Mouse (Mus musculus) E14TG2a.4 (cell line): ENCODE data around the gene Tmem143.

Source experiments
- H3K27me3 ChIP-seq: 2 replicates; pipeline ENCODE4 v1.6.1; 2014; ENCODE audit warnings: low read length, control low read depth; ENCODE audit not compliant: insufficient read depth
- H3K36me3 ChIP-seq: 2 replicates; pipeline ENCODE4 v1.6.1; 2014; ENCODE audit warnings: low read length, control low read depth; ENCODE audit not compliant: insufficient read depth
- H3K4me1 ChIP-seq: replicated peaks from 2 replicates; pipeline ENCODE4 v1.6.1; 2014; ENCODE audit warnings: low read depth, low read length, control low read depth
- H3K4me3 ChIP-seq: replicated peaks from 2 replicates; pipeline ENCODE4 v1.5.1; 2014; ENCODE audit warnings: mild to moderate bottlenecking, low read length
- H3K9me3 ChIP-seq: 2 replicates; pipeline ENCODE4 v1.6.1; 2014; ENCODE audit warnings: low read length, control low read depth
- CTCF ChIP-seq: conservative IDR thresholded peaks from 2 replicates; pipeline ENCODE4 v1.5.1; 2014; ENCODE audit warnings: low read length
- NANOG ChIP-seq: IDR thresholded peaks from 2 replicates; pipeline ENCODE4 v1.6.1; 2014; ENCODE audit warnings: borderline replicate concordance, low read length, mixed read lengths
- POU5F1 ChIP-seq: IDR thresholded peaks from 2 replicates; pipeline ENCODE4 v1.6.1; 2014; ENCODE audit warnings: low read length, borderline replicate concordance

Tmem143 gene

GRCm38 (mm10) chr7:45901562-45901961 lies 4.8 kb downstream of the Tmem143 start:
- no peaks in the 10 kb centered on the region for H3K27me3 ChIP-seq
- peaks cover 13% of the 10 kb centered on the region for H3K36me3 ChIP-seq
- TF ChIP-seq POU5F1 (no peak), CTCF (no peak), NANOG (no peak)
- H3K4me1 ChIP-seq: peaks cover 44% of the 10 kb centered on the region
- no peak overlapping the region for H3K4me3 ChIP-seq
- no peaks in the 10 kb centered on the region for H3K9me3 ChIP-seq

- H3K36me3 ChIP-seq: peaks cover 20% of the 10 kb centered on the region
- H3K27me3 ChIP-seq: no peaks in the 10 kb centered on the region
- no peak overlapping the region for H3K4me3 ChIP-seq
- H3K4me1 ChIP-seq: peaks cover 44% of the 10 kb centered on the region
- no peaks in the 10 kb centered on the region for H3K9me3 ChIP-seq
- TF ChIP-seq POU5F1: no peak
Measured at GRCm38 (mm10) chr7:45902481-45903002, 5.8 kb downstream of the Tmem143 start.

- peaks cover 54% of the 10 kb centered on the region for H3K36me3 ChIP-seq
- H3K9me3 ChIP-seq: no peaks in the 10 kb centered on the region
- peaks cover 23% of the 10 kb centered on the region for H3K4me1 ChIP-seq
- no peaks in the 10 kb centered on the region for H3K27me3 ChIP-seq
- no peak for TF ChIP-seq CTCF
- no peak for TF ChIP-seq POU5F1
- no peak for TF ChIP-seq NANOG
- H3K4me3 ChIP-seq: no peak overlapping the region
Measured at GRCm38 (mm10) chr7:45906622-45907021, 9.9 kb downstream of the Tmem143 start.

DNA sequence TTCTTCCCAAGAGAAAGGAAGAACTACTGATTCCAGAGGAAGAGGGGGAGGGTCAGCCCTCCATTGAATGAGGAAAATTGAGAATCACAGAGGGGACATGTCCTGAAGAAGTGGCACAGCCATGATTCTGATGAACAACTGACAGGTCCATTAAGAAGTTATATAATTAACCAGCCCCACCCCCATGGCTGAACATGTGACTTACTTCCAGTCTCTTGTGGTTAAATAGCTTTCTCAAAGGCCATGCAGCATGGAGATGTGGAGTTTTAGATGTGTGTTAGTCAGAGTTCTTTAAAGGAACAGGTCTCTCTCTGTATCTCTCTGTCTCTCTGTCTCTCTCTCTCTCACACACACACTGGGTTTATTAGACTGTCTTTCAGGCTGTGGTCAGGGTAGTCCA lies 11.6 kb downstream of the Tmem143 start:
- Histone ChIP-seq H3K9me3 (no peaks in the 10 kb centered on the region), H3K4me3 (no peak overlapping the region), H3K36me3 (peaks cover 70% of the 10 kb centered on the region), H3K27me3 (no peaks in the 10 kb centered on the region), H3K4me1 (peaks cover 16% of the 10 kb centered on the region)
- TF ChIP-seq NANOG (no peak), POU5F1 (no peak), CTCF (no peak)

- H3K36me3 ChIP-seq: peaks cover 77% of the 10 kb centered on the region
- TF ChIP-seq POU5F1 (no peak), NANOG (no peak)
- H3K27me3 ChIP-seq: no peaks in the 10 kb centered on the region
- H3K9me3 ChIP-seq: no peaks in the 10 kb centered on the region
- H3K4me1 ChIP-seq: peaks cover 16% of the 10 kb centered on the region
- H3K4me3 ChIP-seq: no peak overlapping the region
Measured at GRCm38 (mm10) chr7:45909145-45909544, 12.4 kb downstream of the Tmem143 start.

GRCm38 (mm10) chr7:45914067-45914466 lies 17.3 kb downstream of the Tmem143 start:
- no peaks in the 10 kb centered on the region for H3K9me3 ChIP-seq
- peaks cover 42% of the 10 kb centered on the region for H3K4me1 ChIP-seq
- H3K27me3 ChIP-seq: no peaks in the 10 kb centered on the region
- peaks cover 62% of the 10 kb centered on the region for H3K36me3 ChIP-seq
- TF ChIP-seq CTCF (no peak), POU5F1 (no peak)
- H3K4me3 ChIP-seq: no peak overlapping the region

DNA sequence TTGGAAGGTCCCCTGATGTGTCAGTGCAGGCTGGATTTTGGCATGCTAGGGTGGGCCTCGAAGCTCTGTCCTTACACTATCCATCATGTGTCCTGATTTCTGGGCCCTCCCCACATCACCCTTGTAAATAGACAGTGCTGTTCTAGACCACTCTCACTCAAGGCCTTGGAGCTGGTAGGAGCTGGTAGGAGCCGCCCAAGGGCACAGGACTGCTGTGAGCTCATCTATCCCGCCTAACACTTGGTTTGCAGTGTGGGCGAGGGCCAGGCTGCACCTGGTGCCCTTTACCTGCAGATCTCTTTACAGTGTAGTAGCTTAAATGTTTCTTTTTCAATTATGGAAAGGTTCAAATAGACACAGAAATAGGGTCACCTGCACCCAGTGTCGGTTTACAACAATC lies 18.3 kb downstream of the Tmem143 start:
- no peak for TF ChIP-seq CTCF
- no peak for TF ChIP-seq POU5F1
- no peak for TF ChIP-seq NANOG
- Histone ChIP-seq H3K27me3 (0 out of 2 replicates have a peak, but pooled peaks cover 3% of the 10 kb centered on the region), H3K4me1 (peaks cover 47% of the 10 kb centered on the region), H3K4me3 (no peak overlapping the region), H3K9me3 (no peaks in the 10 kb centered on the region), H3K36me3 (peaks cover 52% of the 10 kb centered on the region)

- peaks cover 60% of the 10 kb centered on the region for H3K4me1 ChIP-seq
- TF ChIP-seq CTCF (no peak), POU5F1 (no peak), NANOG (no peak)
- H3K36me3 ChIP-seq: peaks cover 39% of the 10 kb centered on the region
- no peaks in the 10 kb centered on the region for H3K9me3 ChIP-seq
- H3K27me3 ChIP-seq: peaks cover 7% of the 10 kb centered on the region; the same call in 1 of the 2 replicates
- peak overlapping the region; percentile 65 for H3K4me3 ChIP-seq
Measured at GRCm38 (mm10) chr7:45916056-45917003, 19.6 kb downstream of the Tmem143 start.

DNA sequence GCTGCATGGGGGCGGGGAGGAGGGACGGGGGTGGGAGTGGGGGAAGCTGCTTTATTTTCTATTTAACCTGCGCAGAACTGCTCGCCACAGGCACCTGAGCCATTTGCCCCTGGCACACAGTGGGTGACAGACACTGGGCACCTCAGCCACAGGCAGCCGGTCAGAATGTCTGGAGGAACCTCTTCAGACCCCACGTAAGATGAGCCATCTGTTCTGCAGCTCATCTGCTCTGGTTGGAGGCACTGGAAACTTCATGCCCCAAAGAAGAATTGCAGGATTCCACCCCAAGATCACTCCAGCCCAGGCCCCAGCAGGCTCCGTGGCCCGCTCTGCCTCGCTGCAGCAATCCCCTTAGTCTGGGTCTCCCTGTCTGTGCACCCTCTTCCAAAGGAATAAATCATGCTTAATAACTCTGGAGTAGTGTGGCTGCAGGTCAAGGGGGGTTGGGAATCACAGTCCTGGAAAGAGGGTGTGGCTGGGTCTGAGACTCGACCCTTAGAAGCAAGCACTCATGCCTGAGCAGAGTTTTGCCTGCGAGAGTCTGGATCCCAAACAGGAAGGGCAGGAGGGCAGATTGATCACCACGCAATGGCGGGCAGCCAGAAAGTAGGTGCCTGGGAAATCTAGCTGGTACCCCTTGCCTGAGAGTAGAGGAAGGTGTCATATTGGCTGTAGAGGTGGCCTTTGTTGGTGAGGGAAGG lies 20.4 kb downstream of the Tmem143 start:
- peaks cover 7% of the 10 kb centered on the region; the same call in 1 of the 2 replicates for H3K27me3 ChIP-seq
- TF ChIP-seq POU5F1: no peak
- TF ChIP-seq NANOG: no peak
- no peak for TF ChIP-seq CTCF
- H3K4me1 ChIP-seq: peaks cover 69% of the 10 kb centered on the region
- no peaks in the 10 kb centered on the region for H3K9me3 ChIP-seq
- peak overlapping the region; percentile 62 for H3K4me3 ChIP-seq
- peaks cover 32% of the 10 kb centered on the region for H3K36me3 ChIP-seq
